Mouse (Mus musculus): ENCODE measurements around the gene Olfr209. TPM values are rescaled to one million over a fixed set of nuclear protein-coding genes. Genes with fewer than 3 reads are reported as not detected.

Olfr209 gene
- polyA plus RNA-seq (2014; fragmentation: Nextera tagmentation; extraction: Ambion mirVana) = not detected in 2 replicates

DNA sequence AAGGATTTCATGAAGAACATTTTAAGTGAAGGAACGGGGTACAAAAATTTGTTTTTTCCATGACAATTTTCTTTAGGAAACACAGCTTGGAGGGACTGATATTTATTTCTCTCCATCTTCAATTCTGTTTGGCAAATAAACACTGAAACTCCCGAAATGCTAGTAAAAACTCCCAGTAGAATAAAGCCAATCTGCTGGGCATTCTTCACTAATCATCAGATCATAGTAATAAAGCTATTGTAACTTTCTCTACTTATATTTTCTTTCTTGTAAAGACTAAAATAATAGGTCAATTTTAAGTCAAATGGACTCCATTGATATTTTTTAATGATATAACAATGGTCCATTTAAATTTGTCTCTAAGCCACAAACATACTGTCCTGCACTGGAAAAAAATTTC lies at the start of gene Olfr209:
Gene Olfr209 (minus strand): TSS at position 101 of the 400 bp plus-strand sequence.
- TF ChIP-seq CTCF (IDR thresholded peaks at IDR 0.05; ENCODE audit: low read depth) = no peak
- WGBS = 72% methylated on average over 2 of the region's 2 CpGs
- DNase-seq = no peak

DNA sequence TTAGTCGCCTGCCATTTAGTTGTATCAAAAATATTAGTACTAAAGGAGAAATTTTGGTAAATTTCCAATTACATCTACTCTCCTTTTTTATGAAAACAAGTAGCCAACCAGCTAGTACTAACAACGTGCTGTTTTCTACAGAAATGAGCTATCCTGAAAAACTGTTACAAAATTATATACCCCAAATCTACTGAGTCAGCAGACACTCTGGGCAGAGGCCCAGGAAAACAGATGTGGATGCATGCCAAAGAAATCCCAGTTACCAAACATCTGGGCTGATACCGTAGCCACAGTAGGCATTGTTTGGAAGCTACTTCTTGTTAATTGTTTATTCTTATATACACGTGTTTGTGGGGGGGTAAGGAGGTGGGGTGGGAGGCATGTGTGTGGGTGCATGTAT lies 49.7 kb upstream of the Olfr209 start:
- ATAC-seq (ENCODE audit: insufficient read depth) = peak; percentile 83

More for the DNA sequence above, at the start of gene Olfr209:
- no peak within 1 kb of the TSS for H3K27ac ChIP-seq (ENCODE audit: low read depth)
- H3K27me3 ChIP-seq (ENCODE audit: insufficient read depth, low read length) = no peaks in the 10 kb centered on the region
- H3K9ac ChIP-seq = no peak within 1 kb of the TSS
- no peak within 1 kb of the TSS for H3K4me2 ChIP-seq
- no peaks in the 10 kb centered on the region for H3K4me1 ChIP-seq (ENCODE audit: insufficient read depth)
- no peak within 1 kb of the TSS for H3K4me3 ChIP-seq (ENCODE audit: low read depth, low read length)
- no peaks in the 10 kb centered on the region for H3K36me3 ChIP-seq (ENCODE audit: insufficient read depth)
- H3K9me3 ChIP-seq (ENCODE audit: low read depth, low read length) = no peaks in the 10 kb centered on the region
- no peak for ATAC-seq (ENCODE audit: insufficient read depth)

DNA sequence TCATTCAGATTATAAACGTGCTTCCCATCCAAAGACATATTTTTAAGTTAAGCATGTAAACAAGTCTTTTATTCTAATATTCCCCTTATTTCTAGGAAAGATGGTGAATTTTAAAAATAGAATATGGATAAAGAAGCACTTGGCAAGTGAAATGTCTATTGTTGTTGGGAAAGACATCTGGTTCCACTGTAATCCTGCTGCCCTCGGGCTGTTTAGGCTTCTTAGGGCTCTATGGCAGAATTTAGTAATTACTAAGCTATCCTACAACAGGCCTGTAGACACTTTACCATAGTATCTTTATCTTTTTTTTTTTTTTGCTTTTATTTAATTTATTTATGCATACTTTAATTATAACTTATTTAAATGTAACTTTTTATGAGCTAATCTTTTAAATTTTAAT lies 46.0 kb upstream of the Olfr209 start:
- no peak overlapping the region for H3K4me2 ChIP-seq
- no peak for TF ChIP-seq CTCF (IDR thresholded peaks at IDR 0.05; ENCODE audit: low read depth)
- no peak overlapping the region for H3K9ac ChIP-seq
- no peaks in the 10 kb centered on the region for H3K36me3 ChIP-seq (ENCODE audit: insufficient read depth)
- no peaks in the 10 kb centered on the region for H3K4me1 ChIP-seq (ENCODE audit: insufficient read depth)
- no peak for ATAC-seq (ENCODE audit: insufficient read depth)
- 66% methylated on average over 2 of the region's 2 CpGs for WGBS
- H3K9me3 ChIP-seq (ENCODE audit: low read depth, low read length) = no peaks in the 10 kb centered on the region
- DNase-seq = no peak
- H3K4me3 ChIP-seq (ENCODE audit: low read depth, low read length) = no peak overlapping the region
- H3K27me3 ChIP-seq (ENCODE audit: insufficient read depth, low read length) = no peaks in the 10 kb centered on the region
- no peak overlapping the region for H3K27ac ChIP-seq (ENCODE audit: low read depth)

More for the DNA sequence above, 49.7 kb upstream of the Olfr209 start:
- H3K9me3 ChIP-seq (ENCODE audit: low read depth, low read length) = no peaks in the 10 kb centered on the region
- no peaks in the 10 kb centered on the region for H3K4me1 ChIP-seq (ENCODE audit: insufficient read depth)
- H3K4me2 ChIP-seq = no peak overlapping the region
- H3K36me3 ChIP-seq (ENCODE audit: insufficient read depth) = no peaks in the 10 kb centered on the region
- no peak overlapping the region for H3K27ac ChIP-seq (ENCODE audit: low read depth)
- DNase-seq = peak; percentile 85
- 33% methylated on average over 4 of the region's 4 CpGs for WGBS
- no peak overlapping the region for H3K4me3 ChIP-seq (ENCODE audit: low read depth, low read length)
- H3K27me3 ChIP-seq (ENCODE audit: insufficient read depth, low read length) = no peaks in the 10 kb centered on the region
- H3K9ac ChIP-seq = no peak overlapping the region
- TF ChIP-seq CTCF (IDR thresholded peaks at IDR 0.05; ENCODE audit: low read depth) = no peak

DNA sequence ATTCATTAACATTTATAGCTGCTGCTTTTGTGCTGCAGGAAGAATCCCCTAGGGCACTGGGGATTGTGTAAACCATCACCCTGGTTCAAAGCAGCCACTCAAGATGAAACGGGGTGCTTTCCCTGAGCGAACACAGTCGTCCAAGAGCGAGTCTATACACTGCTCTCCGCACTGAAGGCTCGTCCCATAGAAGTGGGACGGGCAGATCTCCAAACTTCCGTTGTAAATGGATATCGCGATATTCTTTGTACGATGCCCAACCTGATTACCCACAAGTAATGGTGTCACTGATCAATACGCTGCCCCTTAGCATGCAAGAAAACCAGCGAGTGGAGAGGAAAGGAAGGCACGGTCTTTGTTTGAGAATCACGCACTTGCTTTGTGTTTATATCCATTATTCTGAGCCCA lies 45.6 kb upstream of the Olfr209 start:
- TF ChIP-seq CTCF (IDR thresholded peaks at IDR 0.05; ENCODE audit: low read depth) = no peak
- Histone ChIP-seq H3K4me2 (no peak overlapping the region), H3K4me3 (ENCODE audit: low read depth, low read length) (no peak overlapping the region), H3K9ac (no peak overlapping the region), H3K27ac (ENCODE audit: low read depth) (no peak overlapping the region), H3K27me3 (ENCODE audit: insufficient read depth, low read length) (no peaks in the 10 kb centered on the region), H3K36me3 (ENCODE audit: insufficient read depth) (no peaks in the 10 kb centered on the region), H3K9me3 (ENCODE audit: low read depth, low read length) (no peaks in the 10 kb centered on the region), H3K4me1 (ENCODE audit: insufficient read depth) (no peaks in the 10 kb centered on the region)
- DNase-seq (no peak), ATAC-seq (ENCODE audit: insufficient read depth) (no peak)
- 78% methylated on average over 15 of the region's 15 CpGs for WGBS

DNA sequence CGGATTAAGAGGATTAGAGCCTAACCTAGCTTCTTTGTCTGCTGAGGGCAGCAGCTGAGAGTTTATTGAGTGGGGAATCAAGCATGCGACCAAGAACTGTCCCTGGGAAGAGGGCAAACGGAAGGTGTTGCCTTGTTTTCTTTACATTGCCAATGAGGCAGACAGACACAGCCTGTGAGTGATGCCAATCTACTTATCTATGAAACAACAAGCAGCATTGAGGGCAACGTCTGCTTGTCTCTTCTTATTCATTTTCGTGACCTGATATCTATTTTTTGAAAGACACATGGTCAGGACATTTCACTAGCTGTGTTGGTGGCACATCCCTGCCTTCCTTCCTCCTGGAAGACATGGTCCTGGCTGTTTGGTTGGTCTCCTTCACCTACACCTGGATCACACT lies 43.2 kb upstream of the Olfr209 start, which contains the start of gene Gabrr3:
Gene Gabrr3 (plus strand): TSS at position 301 of the 400 bp plus-strand sequence.
- no peak within 1 kb of the TSS for H3K4me2 ChIP-seq
- H3K9ac ChIP-seq = no peak within 1 kb of the TSS
- TF ChIP-seq CTCF (IDR thresholded peaks at IDR 0.05; ENCODE audit: low read depth) = no peak
- H3K27me3 ChIP-seq (ENCODE audit: insufficient read depth, low read length) = no peaks in the 10 kb centered on the region
- DNase-seq (no peak), ATAC-seq (ENCODE audit: insufficient read depth) (no peak)
- no peak within 1 kb of the TSS for H3K27ac ChIP-seq (ENCODE audit: low read depth)
- no peaks in the 10 kb centered on the region for H3K9me3 ChIP-seq (ENCODE audit: low read depth, low read length)
- H3K4me1 ChIP-seq (ENCODE audit: insufficient read depth) = no peaks in the 10 kb centered on the region
- no peak within 1 kb of the TSS for H3K4me3 ChIP-seq (ENCODE audit: low read depth, low read length)
- 68% methylated on average over 5 of the region's 5 CpGs for WGBS
- no peaks in the 10 kb centered on the region for H3K36me3 ChIP-seq (ENCODE audit: insufficient read depth)

DNA sequence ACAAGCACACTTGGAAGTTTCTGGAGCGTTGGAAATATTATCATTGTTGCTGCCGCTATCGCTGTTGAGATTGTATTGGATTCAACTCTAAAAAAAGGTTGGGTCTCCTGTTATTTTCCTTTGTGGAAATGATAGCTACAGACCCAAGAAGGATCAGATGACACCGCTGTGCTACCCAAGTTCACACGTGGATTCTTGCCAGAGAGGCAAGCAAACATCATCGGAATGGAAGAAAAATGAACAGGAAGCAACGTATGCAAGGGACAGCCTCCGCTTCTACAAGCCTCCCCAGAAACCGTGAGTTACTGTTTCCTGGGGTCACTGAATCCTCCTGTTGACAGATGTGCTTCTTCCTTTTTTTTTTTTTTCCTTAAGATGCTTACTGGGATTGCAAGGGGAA lies 41.0 kb upstream of the Olfr209 start:
- no peak for DNase-seq
- 52% methylated on average over 9 of the region's 9 CpGs for WGBS
- H3K27me3 ChIP-seq (ENCODE audit: insufficient read depth, low read length) = no peaks in the 10 kb centered on the region

DNA sequence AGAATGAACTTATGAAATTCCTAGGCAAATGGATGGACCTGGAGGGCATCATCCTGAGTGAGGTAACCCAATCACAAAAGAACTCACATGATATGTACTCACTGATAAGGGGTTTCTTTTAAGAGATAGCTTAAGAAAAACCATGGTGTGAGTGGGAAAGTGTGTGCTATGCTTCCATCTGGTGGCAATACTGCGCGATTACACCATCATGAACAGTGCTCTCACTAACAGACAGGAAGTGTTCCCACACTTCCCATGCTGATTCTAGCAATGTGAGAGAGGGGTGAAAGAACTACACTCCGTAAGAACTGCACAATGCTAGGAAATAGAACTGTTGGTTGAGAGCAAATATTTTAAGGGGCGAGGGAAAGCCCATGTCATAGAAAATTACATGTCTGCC lies 39.9 kb upstream of the Olfr209 start:
- peak; percentile 76 for TF ChIP-seq CTCF (IDR thresholded peaks at IDR 0.05; ENCODE audit: low read depth)
- Histone ChIP-seq H3K27ac (ENCODE audit: low read depth) (no peak overlapping the region), H3K27me3 (ENCODE audit: insufficient read depth, low read length) (no peaks in the 10 kb centered on the region), H3K4me2 (no peak overlapping the region), H3K4me1 (ENCODE audit: insufficient read depth) (no peaks in the 10 kb centered on the region), H3K9ac (no peak overlapping the region), H3K36me3 (ENCODE audit: insufficient read depth) (no peaks in the 10 kb centered on the region), H3K4me3 (ENCODE audit: low read depth, low read length) (no peak overlapping the region), H3K9me3 (ENCODE audit: low read depth, low read length) (no peaks in the 10 kb centered on the region)
- ATAC-seq (ENCODE audit: insufficient read depth) (peak; percentile 77; the same call in 1 of the 2 replicates), DNase-seq (peak; percentile 75)
- WGBS = 6% methylated on average over 4 of the region's 4 CpGs

More for the DNA sequence above, 41.0 kb upstream of the Olfr209 start:
- H3K9ac ChIP-seq = no peak overlapping the region
- H3K36me3 ChIP-seq (ENCODE audit: insufficient read depth) = no peaks in the 10 kb centered on the region
- H3K4me3 ChIP-seq (ENCODE audit: low read depth, low read length) = no peak overlapping the region
- TF ChIP-seq CTCF (IDR thresholded peaks at IDR 0.05; ENCODE audit: low read depth) = no peak
- no peak overlapping the region for H3K27ac ChIP-seq (ENCODE audit: low read depth)
- no peak for ATAC-seq (ENCODE audit: insufficient read depth)
- no peak overlapping the region for H3K4me2 ChIP-seq
- no peaks in the 10 kb centered on the region for H3K4me1 ChIP-seq (ENCODE audit: insufficient read depth)
- H3K9me3 ChIP-seq (ENCODE audit: low read depth, low read length) = no peaks in the 10 kb centered on the region

DNA sequence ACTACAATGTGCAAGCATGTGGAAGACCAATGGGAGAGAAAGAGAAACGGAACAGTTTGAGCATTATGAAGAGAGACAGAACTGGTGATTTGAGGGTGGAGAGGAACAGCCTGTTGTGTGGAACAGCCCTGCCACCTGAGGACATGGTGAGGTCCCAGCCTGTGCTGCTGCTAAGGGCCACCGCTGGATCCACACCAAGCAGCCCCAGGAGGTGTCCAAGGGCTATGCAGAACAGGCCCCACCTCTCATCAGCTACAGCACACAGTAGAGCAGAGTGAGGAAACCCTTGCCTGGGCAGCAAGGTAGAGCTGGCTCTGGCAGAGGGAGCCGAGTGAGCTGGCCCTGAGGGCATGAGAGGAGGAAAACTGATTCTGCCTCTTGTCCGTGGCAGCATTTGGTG lies 38.2 kb upstream of the Olfr209 start:
- no peak for ATAC-seq (ENCODE audit: insufficient read depth)
- no peak for TF ChIP-seq CTCF (IDR thresholded peaks at IDR 0.05; ENCODE audit: low read depth)
- Histone ChIP-seq H3K36me3 (ENCODE audit: insufficient read depth) (no peaks in the 10 kb centered on the region), H3K27ac (ENCODE audit: low read depth) (no peak overlapping the region), H3K9me3 (ENCODE audit: low read depth, low read length) (0 out of 2 replicates have a peak, but pooled peaks cover 3% of the 10 kb centered on the region), H3K4me2 (no peak overlapping the region), H3K9ac (no peak overlapping the region), H3K4me3 (ENCODE audit: low read depth, low read length) (no peak overlapping the region), H3K27me3 (ENCODE audit: insufficient read depth, low read length) (no peaks in the 10 kb centered on the region), H3K4me1 (ENCODE audit: insufficient read depth) (no peaks in the 10 kb centered on the region)
- no peak for DNase-seq
- 81% methylated on average over 4 of the region's 4 CpGs for WGBS

All from lung, embryonic 14.5 days (tissue).